Mouse (Mus musculus) forebrain, embryonic 12.5 days (tissue): ENCODE measurements around the gene Coasy. TPM values are rescaled to one million over a fixed set of nuclear protein-coding genes. Genes with fewer than 3 reads are reported as not detected.

ENCODE experiments used
- ATAC-seq: fragments of 200-750 bp; cut with Nextera tagmentation; 2 replicates; pipeline ENCODE4 v1.8.0; 2017; ENCODE audit warnings: moderate TSS enrichment; ENCODE audit not compliant: low FRiP score
- H3K27ac ChIP-seq: fragments of 300-500 bp; sonication (generic); 2 replicates; pipeline ENCODE4 v1.5.1; 2016; ENCODE audit warnings: mild to moderate bottlenecking
- H3K27me3 ChIP-seq: fragments of 300-500 bp; sonication (generic); 2 replicates; pipeline ENCODE4 v1.6.1; 2016; ENCODE audit warnings: mild to moderate bottlenecking
- H3K36me3 ChIP-seq: fragments of 300-500 bp; sonication (generic); replicated peaks from 2 replicates; pipeline ENCODE4 v1.6.1; 2016; ENCODE audit warnings: mild to moderate bottlenecking
- H3K4me1 ChIP-seq: fragments of 300-500 bp; sonication (generic); 2 replicates; pipeline ENCODE4 v1.6.1; 2016
- H3K4me2 ChIP-seq: fragments of 300-500 bp; sonication (generic); 2 replicates; pipeline ENCODE4 v1.6.1; 2016; ENCODE audit warnings: mild to moderate bottlenecking, moderate library complexity
- H3K4me3 ChIP-seq: fragments of 300-500 bp; sonication (generic); replicated peaks from 2 replicates; pipeline ENCODE4 v1.5.1; 2016; ENCODE audit warnings: mild to moderate bottlenecking
- H3K9ac ChIP-seq: fragments of 300-500 bp; sonication (generic); 2 replicates; pipeline ENCODE4 v1.6.1; 2016; ENCODE audit warnings: mild to moderate bottlenecking
- H3K9me3 ChIP-seq: fragments of 300-500 bp; sonication (generic); 2 replicates; pipeline ENCODE4 v1.6.1; 2016
- WGBS: fragments of 180-500 bp; shearing (Covaris S2); methylation state at CpG from one replicate; pipeline ENCODE4 v1.1.7; 2016; 5-methylcytosine and 5-hydroxymethylcytosine counted together
- polyA plus RNA-seq: library from polyadenylated mRNA; unstranded; fragments of >200 nt; fragmentation: Nextera tagmentation; extraction: Ambion mirVana; gene quantifications from 2 replicates; pipeline ENCODE4 v1.2.1, GENCODE M21; 2016

The Coasy gene
- polyA plus RNA-seq, 1 experiment from 2014 or later: 50.9 TPM

DNA sequence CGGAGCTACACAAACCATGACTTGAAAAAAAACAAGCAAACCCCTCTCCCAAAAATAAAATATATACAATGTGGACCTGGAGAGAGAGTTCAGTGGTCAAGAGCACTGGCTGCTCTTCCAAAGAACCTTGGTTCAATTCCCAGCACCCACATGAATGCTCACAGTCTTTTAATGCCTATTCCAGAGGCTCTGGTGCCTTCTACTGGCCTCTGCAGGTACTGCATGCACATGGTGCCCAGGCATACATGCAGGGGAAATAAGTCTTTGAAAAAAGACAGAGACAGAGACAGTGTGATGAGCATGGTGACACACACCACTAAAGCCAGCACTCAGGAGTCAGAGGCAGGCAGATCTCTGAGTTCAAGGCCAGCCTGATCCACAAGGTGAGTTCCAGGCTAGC, 28.4 kb upstream of the Coasy start:
- H3K4me1 ChIP-seq: no peaks in the 10 kb centered on the region
- no peak overlapping the region for H3K9ac ChIP-seq
- WGBS: 100% methylated on average over 1 of the region's 1 CpGs
- no peaks in the 10 kb centered on the region for H3K27me3 ChIP-seq
- H3K36me3 ChIP-seq: peaks cover 82% of the 10 kb centered on the region
- no peaks in the 10 kb centered on the region for H3K9me3 ChIP-seq
- no peak overlapping the region for H3K4me2 ChIP-seq
- no peak overlapping the region for H3K27ac ChIP-seq
- no peak overlapping the region for H3K4me3 ChIP-seq
- ATAC-seq: no peak

DNA sequence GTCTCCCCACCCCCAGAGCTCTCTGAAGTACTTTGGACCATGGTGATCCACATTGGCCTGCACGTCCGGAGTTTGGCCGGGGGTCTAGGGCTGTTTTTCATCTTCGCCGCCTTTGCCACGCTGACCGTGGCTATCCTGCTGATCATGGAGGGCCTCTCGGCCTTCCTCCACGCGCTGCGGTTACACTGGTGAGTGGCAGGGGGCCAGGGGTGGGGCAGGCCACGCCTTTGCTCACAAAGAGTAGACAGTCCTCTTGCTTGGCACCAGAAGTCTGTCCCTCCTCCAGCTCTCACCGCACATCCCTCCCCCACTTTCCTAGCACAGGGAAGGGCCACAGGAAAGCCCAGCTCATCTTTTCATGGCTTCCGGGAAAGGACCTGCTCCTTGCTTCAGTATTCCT, 26.9 kb upstream of the Coasy start:
- no peak for ATAC-seq

DNA sequence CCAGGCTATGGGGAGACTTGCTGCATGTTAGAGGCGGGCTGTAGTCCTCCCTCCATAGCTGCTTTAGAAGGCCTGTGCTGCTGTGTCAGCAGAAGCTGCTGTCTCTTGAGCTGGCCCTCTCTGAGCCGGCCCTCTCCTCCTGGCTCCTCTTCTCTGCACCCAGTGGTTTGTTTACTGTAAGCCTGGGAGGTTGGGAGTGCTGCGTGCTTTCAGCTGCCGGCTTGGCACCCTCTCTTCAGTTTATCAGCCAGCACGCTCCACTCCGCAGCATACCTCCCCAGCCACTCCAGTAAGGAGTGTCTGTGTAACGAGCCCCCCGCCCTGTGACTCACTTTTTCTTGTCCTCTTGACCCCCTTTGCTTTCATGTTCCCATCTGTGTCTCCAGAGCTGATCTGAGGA, 25.5 kb upstream of the Coasy start:
- H3K4me3 ChIP-seq: no peak overlapping the region
- H3K27ac ChIP-seq: no peak overlapping the region
- no peaks in the 10 kb centered on the region for H3K27me3 ChIP-seq
- no peaks in the 10 kb centered on the region for H3K4me1 ChIP-seq
- peaks cover 78% of the 10 kb centered on the region for H3K36me3 ChIP-seq
- no peak overlapping the region for H3K9ac ChIP-seq
- H3K9me3 ChIP-seq: no peaks in the 10 kb centered on the region
- 59% methylated on average over 8 of the region's 8 CpGs for WGBS
- H3K4me2 ChIP-seq: no peak overlapping the region
- ATAC-seq: no peak

More for the DNA sequence above, 26.9 kb upstream of the Coasy start:
- Histone ChIP-seq H3K4me3 (no peak overlapping the region), H3K9me3 (no peaks in the 10 kb centered on the region), H3K36me3 (peaks cover 81% of the 10 kb centered on the region), H3K27me3 (no peaks in the 10 kb centered on the region), H3K4me2 (no peak overlapping the region), H3K9ac (no peak overlapping the region), H3K4me1 (no peaks in the 10 kb centered on the region), H3K27ac (no peak overlapping the region)
- 86% methylated on average over 14 of the region's 14 CpGs for WGBS

DNA sequence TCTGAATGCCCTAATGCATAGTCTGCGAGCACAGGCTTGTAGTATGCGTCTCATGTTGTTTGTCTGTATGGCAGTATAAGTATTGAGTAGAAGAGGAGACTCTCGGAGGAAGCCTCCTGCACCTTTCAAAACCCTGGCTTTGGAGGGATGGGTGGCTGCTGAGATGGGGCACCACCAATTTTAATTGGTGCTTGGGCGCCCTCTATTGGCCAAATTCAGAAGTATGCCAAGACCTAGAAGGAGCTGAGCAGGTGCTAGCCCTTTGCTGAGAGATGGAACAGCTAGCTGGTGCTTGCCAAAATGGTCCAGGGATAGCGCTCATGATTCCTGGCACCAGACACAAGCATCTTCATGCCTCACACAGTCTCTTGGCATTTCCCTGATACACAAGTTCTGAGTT, 24.5 kb upstream of the Coasy start:
- H3K9ac ChIP-seq: no peak overlapping the region
- peaks cover 78% of the 10 kb centered on the region for H3K36me3 ChIP-seq
- no peaks in the 10 kb centered on the region for H3K27me3 ChIP-seq
- no peaks in the 10 kb centered on the region for H3K4me1 ChIP-seq
- H3K9me3 ChIP-seq: no peaks in the 10 kb centered on the region
- no peak overlapping the region for H3K27ac ChIP-seq
- WGBS: 36% methylated on average over 5 of the region's 5 CpGs
- no peak overlapping the region for H3K4me3 ChIP-seq
- ATAC-seq: no peak
- H3K4me2 ChIP-seq: no peak overlapping the region

DNA sequence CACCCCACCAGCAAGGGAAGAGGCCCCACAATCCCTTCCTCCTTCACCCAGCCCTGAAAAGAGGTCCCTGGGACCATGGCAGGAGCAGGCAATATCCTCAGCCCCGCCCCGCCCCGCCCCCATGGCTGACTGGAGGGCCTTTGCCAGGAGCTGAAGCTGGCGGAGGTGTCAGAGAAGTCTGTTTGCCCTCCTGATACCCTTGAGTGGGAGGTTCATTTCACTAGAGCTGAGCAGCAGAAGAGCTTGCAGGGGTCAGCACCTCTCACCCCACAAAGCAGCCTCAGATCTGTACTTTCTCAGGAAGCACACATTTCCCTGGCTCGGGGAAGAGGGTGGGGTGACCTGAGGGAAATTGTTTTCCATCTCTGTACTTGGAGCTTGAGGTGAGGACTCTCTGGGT, 23.6 kb upstream of the Coasy start:
- Histone ChIP-seq H3K9ac (no peak overlapping the region), H3K27ac (no peak overlapping the region), H3K36me3 (peaks cover 79% of the 10 kb centered on the region), H3K4me1 (no peaks in the 10 kb centered on the region), H3K4me2 (no peak overlapping the region), H3K9me3 (no peaks in the 10 kb centered on the region), H3K4me3 (no peak overlapping the region), H3K27me3 (no peaks in the 10 kb centered on the region)
- WGBS: 80% methylated on average over 5 of the region's 5 CpGs
- ATAC-seq: no peak

DNA sequence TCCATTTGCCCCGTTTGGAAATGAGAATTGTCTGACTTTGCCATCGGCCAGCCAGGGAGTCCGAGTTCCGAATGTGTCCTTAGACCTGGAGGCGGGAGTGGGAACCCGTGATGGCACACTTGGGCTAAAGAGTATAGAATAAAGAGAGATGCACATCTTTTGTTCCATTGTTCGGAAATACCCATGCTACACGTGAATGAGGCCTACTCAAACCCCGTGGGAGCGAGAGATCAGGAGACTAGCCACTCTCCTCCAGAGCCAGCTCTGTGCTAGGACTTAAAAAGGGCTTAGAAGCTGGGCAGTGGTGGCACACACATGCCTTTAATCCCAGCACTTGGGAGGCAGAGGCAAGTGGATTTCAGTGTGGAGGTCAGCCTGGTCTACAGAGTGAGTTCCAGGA, 22.9 kb upstream of the Coasy start:
- Histone ChIP-seq H3K27me3 (no peaks in the 10 kb centered on the region), H3K27ac (peak overlapping the region; percentile 42; the same call in 1 of the 2 replicates), H3K4me1 (no peaks in the 10 kb centered on the region), H3K9me3 (no peaks in the 10 kb centered on the region), H3K4me3 (no peak overlapping the region), H3K36me3 (peaks cover 74% of the 10 kb centered on the region), H3K9ac (0 out of 2 replicates have a peak overlapping the region, but pooled peaks have one; percentile 0), H3K4me2 (no peak overlapping the region)
- no peak for ATAC-seq
- WGBS: 75% methylated on average over 10 of the region's 10 CpGs

DNA sequence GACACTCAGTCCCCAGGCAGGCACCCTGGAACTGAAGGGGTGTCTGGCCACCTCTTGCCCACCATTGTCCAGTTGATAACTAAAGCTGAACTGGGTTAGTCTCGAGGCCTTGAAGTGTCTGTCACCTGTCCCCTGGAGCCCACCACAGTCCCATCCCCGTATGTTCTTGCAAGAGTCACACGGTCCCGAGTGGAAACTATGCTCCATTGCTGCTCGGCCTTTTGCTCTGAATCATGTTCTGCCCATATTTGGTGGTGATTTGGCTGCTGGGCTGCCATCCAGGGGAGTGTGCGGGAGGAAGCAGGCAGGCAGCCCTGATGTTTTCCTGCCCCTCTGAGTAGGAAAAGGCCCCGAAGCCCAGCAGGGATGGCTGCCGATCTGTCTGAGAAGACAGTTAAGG, 22.2 kb upstream of the Coasy start:
- H3K27me3 ChIP-seq: no peaks in the 10 kb centered on the region
- no peak for ATAC-seq
- H3K4me2 ChIP-seq: no peak overlapping the region
- peak overlapping the region; percentile 42; the same call in 1 of the 2 replicates for H3K27ac ChIP-seq
- no peaks in the 10 kb centered on the region for H3K9me3 ChIP-seq
- no peak overlapping the region for H3K4me3 ChIP-seq
- WGBS: 88% methylated on average over 8 of the region's 8 CpGs
- 0 out of 2 replicates have a peak overlapping the region, but pooled peaks have one; percentile 0 for H3K9ac ChIP-seq
- H3K4me1 ChIP-seq: no peaks in the 10 kb centered on the region
- peaks cover 69% of the 10 kb centered on the region for H3K36me3 ChIP-seq

DNA sequence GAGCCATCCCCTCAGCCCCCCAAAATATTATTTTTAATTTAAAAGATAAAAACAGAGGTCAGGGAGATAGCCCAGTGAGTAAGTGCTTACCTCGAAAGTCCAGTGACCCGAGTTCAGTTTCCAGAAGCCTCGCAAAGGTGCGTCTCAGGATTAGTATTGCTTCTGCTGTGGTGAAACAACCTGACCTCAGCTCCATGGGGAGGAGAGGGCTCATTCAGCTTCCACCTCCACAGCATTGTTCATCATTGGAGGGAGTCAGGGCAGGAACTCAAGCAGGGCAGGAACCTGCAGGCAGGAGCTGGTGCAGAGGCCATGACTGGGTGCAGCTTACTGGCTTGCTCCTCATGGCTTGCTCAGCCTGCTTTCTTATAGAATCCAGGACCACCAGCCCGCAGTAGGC, 21.3 kb upstream of the Coasy start:
- no peak overlapping the region for H3K4me2 ChIP-seq
- no peak for ATAC-seq
- 0 out of 2 replicates have a peak, but pooled peaks cover 2% of the 10 kb centered on the region for H3K27me3 ChIP-seq
- no peak overlapping the region for H3K27ac ChIP-seq
- H3K9ac ChIP-seq: no peak overlapping the region
- 94% methylated on average over 5 of the region's 5 CpGs for WGBS
- H3K4me1 ChIP-seq: no peaks in the 10 kb centered on the region
- no peaks in the 10 kb centered on the region for H3K9me3 ChIP-seq
- H3K36me3 ChIP-seq: peaks cover 63% of the 10 kb centered on the region
- no peak overlapping the region for H3K4me3 ChIP-seq

DNA sequence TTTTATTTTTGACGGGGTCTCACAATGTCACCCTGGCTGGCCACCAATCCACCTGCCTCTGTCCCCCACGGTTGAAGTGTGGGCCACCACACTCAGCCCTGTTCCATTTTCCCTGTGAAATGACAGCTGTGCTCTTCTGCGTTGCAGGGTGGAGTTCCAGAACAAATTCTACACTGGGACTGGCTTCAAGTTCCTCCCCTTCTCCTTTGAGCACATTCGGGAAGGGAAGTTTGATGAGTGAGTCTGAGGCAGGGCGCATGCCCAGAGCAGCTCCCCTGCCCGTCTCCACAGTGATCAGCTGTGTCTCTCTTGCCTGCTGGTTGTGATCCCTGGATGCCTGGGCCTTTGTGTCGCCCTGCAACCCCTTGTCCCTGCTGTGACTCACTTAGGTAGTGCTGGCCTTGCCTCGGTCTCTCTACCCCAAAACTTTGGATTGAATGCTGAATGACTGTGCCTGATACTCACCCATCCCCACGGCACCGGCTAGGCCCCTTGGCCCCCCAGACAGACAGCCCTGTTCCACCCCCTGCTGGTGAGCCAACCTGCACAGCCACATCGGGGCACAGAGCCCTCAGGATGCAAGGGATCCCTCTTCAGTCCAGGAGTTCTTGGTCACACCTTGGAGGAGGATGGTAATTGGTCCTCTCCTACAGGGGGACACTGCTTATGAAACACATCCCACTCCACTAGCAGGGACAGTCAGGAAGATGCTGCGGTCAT, 20.0 kb upstream of the Coasy start:
- WGBS: 74% methylated on average over 12 of the region's 12 CpGs
- ATAC-seq: no peak
- Histone ChIP-seq H3K9ac (no peak overlapping the region), H3K9me3 (no peaks in the 10 kb centered on the region), H3K4me3 (no peak overlapping the region), H3K27me3 (0 out of 2 replicates have a peak, but pooled peaks cover 7% of the 10 kb centered on the region), H3K4me2 (no peak overlapping the region), H3K36me3 (peaks cover 53% of the 10 kb centered on the region), H3K27ac (no peak overlapping the region), H3K4me1 (peaks cover 9% of the 10 kb centered on the region; the same call in 1 of the 2 replicates)

DNA sequence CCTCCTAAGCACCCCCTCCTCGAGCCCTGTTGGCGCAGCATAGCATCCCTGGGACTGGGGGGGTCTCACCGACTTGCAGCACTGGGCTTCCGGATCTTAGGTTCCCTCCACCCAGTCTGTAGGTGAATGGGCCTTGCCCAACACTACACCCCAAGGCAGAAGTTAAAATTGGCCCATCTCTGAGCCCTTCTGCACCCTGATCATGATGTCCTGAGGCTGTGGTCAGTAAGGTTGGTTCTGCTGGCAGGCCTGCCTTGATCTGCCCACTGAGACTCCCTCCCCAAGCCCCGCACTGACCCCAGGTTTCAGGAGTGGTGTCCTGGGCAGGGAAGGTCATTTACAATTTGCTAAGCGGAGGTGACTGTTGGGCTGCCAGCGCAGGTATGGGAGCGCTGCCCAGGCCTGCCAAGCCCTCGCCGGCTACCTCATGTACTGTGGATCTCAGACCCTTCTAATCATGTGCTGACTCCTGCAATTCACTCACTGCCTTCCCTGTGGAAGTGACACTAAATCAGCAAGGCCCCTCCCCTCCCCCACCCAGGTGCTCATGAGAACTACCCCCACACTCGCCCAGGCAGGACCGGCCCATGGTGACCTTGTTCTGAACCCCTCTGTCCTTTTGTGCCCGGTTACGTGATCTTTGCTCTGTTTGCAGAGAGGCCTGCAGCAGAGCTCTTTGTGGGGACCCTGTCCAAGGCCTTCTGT, 19.2 kb upstream of the Coasy start:
- ATAC-seq: no peak
- H3K9ac ChIP-seq: no peak overlapping the region
- no peak overlapping the region for H3K4me3 ChIP-seq
- H3K27me3 ChIP-seq: 0 out of 2 replicates have a peak, but pooled peaks cover 7% of the 10 kb centered on the region
- H3K9me3 ChIP-seq: no peaks in the 10 kb centered on the region
- WGBS: 83% methylated on average over 14 of the region's 14 CpGs
- peak overlapping the region; percentile 73 for H3K27ac ChIP-seq
- no peak overlapping the region for H3K4me2 ChIP-seq
- H3K4me1 ChIP-seq: peaks cover 9% of the 10 kb centered on the region; the same call in 1 of the 2 replicates
- peaks cover 51% of the 10 kb centered on the region for H3K36me3 ChIP-seq

DNA sequence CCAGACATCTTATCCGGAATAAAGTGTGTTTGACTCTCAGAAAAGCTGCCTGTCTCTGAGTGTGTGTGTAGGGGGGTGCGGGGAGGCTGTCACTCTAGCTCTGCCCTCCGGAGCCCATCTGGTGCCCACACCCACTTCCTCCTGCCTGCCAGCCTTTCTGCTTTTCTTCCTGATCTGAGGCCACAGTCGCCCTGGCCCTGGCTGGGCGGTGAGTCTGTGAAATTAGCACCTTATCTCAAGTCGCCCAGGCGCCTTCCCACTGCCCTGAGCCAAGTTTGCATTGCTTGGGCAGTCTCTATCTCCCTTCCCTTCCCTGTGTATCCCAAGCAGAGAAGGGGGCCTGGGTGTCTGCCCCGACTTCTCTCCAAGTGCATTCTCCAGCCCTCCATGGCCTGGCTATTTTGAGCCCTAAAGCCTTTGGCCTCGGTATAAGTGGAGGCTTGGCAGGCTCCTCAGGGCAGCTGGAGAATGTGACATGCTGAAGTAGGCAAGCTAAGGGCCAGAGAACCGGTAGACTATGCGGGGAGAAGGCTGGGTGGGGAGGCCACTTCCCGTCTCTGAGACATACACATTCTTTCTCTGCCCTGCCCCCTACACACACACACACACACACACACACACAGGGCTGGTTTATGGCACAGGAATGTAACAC, 18.6 kb upstream of the Coasy start:
- no peak overlapping the region for H3K4me3 ChIP-seq
- no peaks in the 10 kb centered on the region for H3K9me3 ChIP-seq
- 65% methylated on average over 12 of the region's 12 CpGs for WGBS
- H3K36me3 ChIP-seq: peaks cover 46% of the 10 kb centered on the region
- ATAC-seq: no peak
- H3K4me1 ChIP-seq: peaks cover 9% of the 10 kb centered on the region; the same call in 1 of the 2 replicates
- peak overlapping the region; percentile 73 for H3K27ac ChIP-seq
- no peak overlapping the region for H3K4me2 ChIP-seq
- 0 out of 2 replicates have a peak, but pooled peaks cover 7% of the 10 kb centered on the region for H3K27me3 ChIP-seq
- no peak overlapping the region for H3K9ac ChIP-seq

DNA sequence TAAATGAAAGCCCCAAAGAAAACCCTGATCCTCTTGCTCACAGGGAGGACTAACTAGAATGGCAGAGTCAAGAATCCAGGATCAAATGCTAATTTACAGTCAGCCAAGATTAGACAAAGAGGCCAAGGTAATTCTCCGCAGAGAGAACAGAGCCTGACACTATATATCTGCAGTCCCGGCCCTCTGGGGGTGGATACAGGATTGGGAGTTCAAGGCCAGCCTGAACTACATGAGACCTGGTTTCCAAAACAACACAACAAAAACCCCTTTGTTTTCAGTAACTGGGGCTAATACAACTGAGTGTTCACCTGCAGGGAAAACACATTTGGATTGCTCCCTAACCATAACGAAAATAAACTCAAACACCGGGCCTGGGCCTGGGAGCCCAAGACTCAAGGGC, 17.9 kb upstream of the Coasy start:
- ATAC-seq: no peak
- Histone ChIP-seq H3K4me2 (no peak overlapping the region), H3K9ac (no peak overlapping the region), H3K36me3 (peaks cover 39% of the 10 kb centered on the region), H3K27ac (peak overlapping the region; percentile 73; the same call in 1 of the 2 replicates), H3K4me1 (peaks cover 12% of the 10 kb centered on the region), H3K9me3 (no peaks in the 10 kb centered on the region), H3K27me3 (0 out of 2 replicates have a peak, but pooled peaks cover 7% of the 10 kb centered on the region), H3K4me3 (no peak overlapping the region)
- WGBS: 85% methylated on average over 4 of the region's 4 CpGs
